Mouse (Mus musculus) retina, postnatal 1 day (tissue): ENCODE results near the gene 1700020L24Rik.
A peak's percentile ranks its signal among the peaks of the same experiment; 100 is the strongest.

Experiments used
- DNase-seq: peaks from one replicate; pipeline ENCODE4 v3.0.0-alpha.2; 2012

The 1700020L24Rik gene

GRCm38 (mm10) chr11:83442596-83443267 is 5.3 kb downstream of the 1700020L24Rik start:
- peak; percentile 88 for DNase-seq

GRCm38 (mm10) chr11:83443824-83444223 is 6.3 kb downstream of the 1700020L24Rik start:
- no peak for DNase-seq

DNA sequence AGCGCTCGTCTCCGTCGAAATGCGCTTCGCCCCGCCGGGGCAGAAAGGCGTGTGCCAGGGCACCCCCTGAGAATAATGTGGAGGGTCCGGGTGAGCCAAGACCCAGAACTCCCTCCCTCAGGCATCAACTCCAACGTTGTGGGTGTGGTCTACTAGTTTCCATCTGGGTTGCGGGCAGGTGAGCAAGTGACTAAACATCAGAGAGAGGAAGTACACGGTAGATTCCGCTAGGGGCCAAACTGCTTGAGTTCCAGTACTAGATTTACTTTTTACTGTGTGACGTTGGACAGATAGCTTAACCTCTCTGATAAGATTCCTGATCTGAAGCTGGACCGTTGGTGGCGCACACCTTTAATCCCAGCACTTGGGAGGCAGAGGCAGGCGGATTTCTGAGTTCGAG is 7.5 kb downstream of the 1700020L24Rik start:
- DNase-seq = no peak

GRCm38 (mm10) chr11:83447612-83448011 is 10.1 kb downstream of the 1700020L24Rik start:
- DNase-seq = no peak

- DNase-seq = peak; percentile 37
Observed at GRCm38 (mm10) chr11:83448021-83448926, 10.8 kb downstream of the 1700020L24Rik start.

DNA sequence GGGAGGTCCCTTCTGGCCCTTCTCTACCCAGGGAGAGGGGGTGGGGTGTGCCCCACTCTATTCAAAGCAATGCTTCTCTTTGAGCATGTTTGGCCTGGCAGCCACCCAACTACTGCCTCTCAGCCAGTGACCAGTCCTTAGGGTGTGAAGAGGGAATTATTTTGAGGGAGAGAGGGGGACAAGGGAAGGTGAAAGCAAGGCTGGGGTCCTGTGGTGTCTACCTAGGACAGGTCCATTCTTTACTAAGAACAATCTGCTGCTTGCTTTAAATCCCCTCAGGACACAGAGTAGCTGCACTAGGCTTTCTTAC is 11.4 kb downstream of the 1700020L24Rik start:
- DNase-seq = peak; percentile 37

DNA sequence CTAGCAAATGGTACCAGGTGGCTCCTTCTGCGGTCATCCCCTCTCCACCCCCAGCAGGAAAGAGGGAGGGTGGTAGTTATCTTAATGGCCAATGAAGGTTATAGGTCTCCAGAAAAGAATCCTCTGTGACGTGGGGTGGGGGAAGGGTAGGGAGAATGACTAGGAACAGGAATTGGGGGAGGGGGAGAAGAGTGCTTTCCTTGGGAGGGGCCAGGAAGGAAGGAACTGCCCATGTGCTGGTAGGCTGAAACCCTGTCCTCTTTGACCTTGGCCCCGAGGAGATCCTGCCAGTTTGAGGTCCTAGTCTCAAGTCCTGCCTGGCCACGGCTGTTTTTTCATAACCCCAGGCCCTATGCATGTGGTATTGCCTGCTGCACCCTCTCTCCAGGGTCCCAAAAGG is 11.8 kb downstream of the 1700020L24Rik start:
- no peak for DNase-seq

DNA sequence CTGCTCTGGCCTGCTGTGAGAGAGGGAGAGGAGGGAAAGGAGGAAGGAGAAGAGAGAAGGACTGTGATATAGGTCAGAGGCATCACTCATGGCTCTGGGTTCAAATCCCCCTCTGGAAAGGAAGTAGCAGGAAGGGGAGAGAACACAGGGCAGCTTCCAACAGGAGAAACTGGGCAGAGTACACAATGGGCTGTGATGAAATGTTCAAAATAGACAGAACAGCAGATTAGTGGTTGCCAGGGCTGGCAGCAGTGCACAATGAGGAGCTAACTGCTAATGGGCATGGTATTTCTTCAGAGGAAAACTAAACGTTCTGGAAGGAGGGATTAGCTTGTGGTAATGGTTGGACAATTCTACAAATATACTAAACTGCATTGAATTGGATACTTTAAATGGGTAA is 13.1 kb downstream of the 1700020L24Rik start:
- no peak for DNase-seq

GRCm38 (mm10) chr11:83451281-83451680 is 13.8 kb downstream of the 1700020L24Rik start:
- DNase-seq = no peak

DNA sequence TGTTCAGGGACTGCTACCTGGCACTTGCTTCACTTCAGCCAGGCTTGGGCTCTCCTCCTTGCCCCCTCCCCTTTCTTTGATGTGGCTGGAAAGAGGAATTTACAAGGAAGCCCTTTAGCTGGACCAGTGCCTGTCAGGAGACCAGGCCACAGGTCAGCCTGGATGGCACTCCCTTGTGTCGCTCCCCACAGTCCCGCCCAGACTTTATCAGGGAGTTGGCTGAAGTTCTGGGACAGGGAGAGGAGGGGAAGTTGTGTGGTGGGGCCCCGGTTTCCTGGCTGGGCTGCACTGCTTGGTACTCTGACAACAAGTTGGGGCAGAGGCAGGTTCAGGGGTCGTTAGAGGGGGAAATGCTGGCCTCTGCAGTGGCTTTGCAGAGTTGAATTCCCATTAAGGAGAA is 17.1 kb downstream of the 1700020L24Rik start:
- no peak for DNase-seq

DNA sequence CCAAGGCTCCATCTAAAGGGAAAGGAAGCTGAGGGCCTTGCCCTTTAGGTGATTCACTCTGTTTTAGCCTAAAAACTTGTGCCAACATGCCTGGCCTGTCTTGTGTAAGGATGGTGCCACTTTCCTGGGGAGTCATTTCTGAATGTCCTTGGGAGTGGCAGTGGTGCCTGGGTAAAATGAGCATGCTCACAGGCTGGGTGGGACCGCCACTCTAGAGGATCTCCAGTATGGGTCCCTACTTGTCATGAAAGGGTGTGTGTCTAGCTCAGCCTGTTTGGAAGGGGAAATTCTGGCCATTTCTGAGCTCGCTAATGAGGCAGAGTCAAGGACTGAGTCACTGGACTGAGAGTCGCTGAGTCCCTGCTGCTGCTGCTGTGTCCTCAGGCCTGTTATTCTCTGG is 18.1 kb downstream of the 1700020L24Rik start:
- DNase-seq = no peak

DNA sequence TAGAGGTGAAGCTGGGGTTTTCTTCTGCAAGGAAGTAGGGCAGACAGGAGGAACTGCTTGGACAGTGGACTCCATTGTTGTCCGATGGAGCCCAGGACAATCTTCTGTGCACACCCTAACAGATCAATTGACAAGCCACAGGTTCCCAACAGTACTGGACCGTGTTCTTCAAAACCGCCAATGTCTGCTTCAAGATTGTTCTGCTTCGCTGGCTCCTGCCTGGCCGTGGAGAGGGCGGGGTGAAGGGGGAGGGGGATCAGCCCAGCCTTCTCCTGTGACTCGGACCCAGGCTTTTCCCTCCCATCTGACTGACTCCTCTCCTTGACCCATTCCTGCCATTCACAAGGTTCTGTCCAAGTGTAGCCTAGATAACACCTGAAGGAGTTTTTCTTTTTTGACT is 19.8 kb downstream of the 1700020L24Rik start:
- DNase-seq = peak; percentile 45

DNA sequence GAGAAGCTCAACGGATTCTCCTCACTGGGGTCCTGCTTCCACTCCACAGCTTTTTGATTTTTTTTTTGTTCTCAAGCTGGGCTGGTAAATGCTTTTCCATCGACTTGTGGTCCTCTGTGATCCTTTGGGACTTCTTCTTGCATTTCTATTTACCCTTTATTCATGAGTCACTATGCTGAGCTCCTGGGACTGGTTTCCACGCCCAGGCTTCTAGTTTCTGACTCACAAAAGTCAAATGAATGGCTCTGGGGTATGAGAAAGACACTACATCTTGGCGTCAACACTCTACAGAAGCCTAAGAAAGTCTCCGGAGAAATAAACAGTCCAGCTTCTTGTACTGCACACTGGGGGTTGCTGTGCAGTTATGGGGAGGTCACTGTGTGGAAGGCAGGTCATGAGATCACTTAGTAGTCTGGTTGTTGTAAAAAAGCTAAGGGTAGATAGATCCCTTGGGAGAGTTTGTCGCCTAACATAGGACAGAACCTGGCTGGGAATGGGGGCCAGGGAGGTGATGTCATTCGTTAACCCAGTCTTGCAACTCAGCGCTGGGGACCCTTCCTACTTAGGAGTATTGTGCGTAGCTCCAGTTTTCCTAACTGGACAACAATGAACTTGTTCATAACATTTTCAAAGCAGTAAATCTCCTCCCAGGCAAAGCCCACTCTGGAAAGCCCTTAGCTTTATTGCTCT is 20.6 kb downstream of the 1700020L24Rik start:
- DNase-seq = peak; percentile 58

DNA sequence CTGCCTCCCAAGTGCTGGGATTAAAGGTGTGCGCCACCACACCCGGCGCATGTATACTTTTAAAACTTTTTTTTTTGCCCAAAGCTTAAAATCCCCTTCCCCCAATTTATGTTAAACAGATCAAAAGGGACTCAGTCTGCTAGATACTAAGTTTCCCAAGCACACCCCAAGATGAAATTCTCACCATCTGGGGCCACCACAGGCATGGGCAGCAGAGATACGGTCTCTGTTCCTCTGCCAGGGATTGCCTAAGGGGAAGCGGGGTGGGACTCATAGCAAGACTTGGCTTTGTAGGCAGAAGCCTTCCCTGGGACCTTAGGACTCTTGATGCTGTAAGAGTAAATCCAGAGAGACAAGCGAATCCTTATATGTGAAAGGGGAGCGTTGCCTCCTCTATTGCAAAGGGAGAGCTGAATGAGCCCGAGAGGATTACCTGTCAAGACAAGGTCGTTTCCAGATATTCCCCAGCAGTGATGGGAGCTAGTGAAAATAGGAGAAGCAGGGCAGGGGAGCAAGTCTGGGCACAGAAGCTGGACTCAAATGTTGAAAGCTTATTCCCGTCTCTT is 24.1 kb downstream of the 1700020L24Rik start:
- DNase-seq = no peak

DNA sequence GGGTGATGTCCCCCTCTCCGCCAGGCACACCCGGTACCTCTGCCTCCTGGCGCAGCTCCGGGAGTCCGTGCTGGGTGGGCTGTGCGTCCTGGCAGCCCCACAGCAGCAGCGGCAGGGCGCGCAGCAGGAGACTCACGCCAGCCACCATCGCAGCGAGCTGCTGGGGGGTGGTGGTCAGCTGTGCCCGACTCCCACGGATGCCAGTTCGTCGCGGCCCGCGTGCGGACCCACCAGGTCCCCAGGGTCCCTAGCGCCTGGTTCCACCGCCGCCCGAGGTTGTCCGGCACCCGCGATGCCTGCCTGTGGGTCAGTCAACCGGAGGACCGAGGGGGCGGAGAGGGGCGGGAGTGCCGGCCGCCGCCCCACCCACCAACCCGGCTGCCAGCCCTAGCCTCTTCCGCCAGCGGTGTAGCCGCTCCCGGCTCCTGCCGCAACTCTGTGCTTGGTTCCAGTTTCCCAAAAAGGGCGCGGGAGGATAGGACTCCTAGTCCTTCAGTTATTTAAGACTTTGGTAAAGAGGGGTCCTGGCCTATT is 25.3 kb downstream of the 1700020L24Rik start, which contains the start of gene Mmp28:
Mmp28 (minus strand) TSS at position 361 of the 534 bp plus-strand sequence.
- peak; percentile 68 for DNase-seq

DNA sequence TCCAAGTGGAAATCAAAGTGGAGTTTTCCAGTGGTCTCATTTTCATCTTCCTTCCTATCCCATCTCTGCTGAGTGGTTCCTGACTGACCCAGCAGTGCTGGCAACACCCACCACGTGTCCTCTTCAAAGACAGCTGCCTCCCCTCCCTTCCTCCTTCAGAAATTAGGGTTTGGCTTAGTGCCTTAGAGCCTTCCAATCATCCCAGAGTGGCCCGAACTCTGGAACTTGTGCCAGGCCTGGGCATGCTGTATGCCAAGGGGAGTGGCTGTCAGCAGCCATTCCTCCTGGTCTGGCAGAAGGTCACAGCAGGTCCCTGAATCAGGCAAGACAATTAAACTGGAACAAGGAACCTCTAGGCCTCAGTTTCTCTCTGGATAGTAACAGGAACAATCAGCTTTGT is 28.5 kb downstream of the 1700020L24Rik start:
- no peak for DNase-seq

GRCm38 (mm10) chr11:83467120-83467652 is 29.7 kb downstream of the 1700020L24Rik start:
- no peak for DNase-seq

- DNase-seq = no peak
Observed at GRCm38 (mm10) chr11:83468765-83469164, 31.3 kb downstream of the 1700020L24Rik start.

- no peak for DNase-seq
Observed at GRCm38 (mm10) chr11:83471766-83472165, 34.3 kb downstream of the 1700020L24Rik start.

GRCm38 (mm10) chr11:83472324-83473234 is 35.1 kb downstream of the 1700020L24Rik start, which contains the start of gene Taf15:
Taf15 (plus strand) TSS chr11:83473086.
- DNase-seq = peak; percentile 100

GRCm38 (mm10) chr11:83473235-83474016 is 35.9 kb downstream of the 1700020L24Rik start:
- no peak for DNase-seq
